Mouse (Mus musculus) olfactory bulb, adult 2 months (tissue): ENCODE measurements around the gene P4ha1. TPM values are rescaled to one million over a fixed set of nuclear protein-coding genes. Genes with fewer than 3 reads are reported as not detected.

Experiments used
- H3K27ac ChIP-seq: fragments of 200-500 bp; 2 replicates; pipeline ENCODE4 v1.5.1; 2012; ENCODE audit warnings: low read depth, low read length; ENCODE audit not compliant: insufficient read depth
- H3K4me1 ChIP-seq: fragments of 200-500 bp; 2 replicates; pipeline ENCODE4 v1.6.1; 2012; ENCODE audit warnings: low read length; ENCODE audit not compliant: control insufficient read depth, insufficient read depth
- H3K4me3 ChIP-seq: fragments of 200-500 bp; 2 replicates; pipeline ENCODE4 v1.5.1; 2012; ENCODE audit warnings: mild to moderate bottlenecking, low read depth, low read length, moderate library complexity; ENCODE audit not compliant: insufficient read depth
- CTCF ChIP-seq: fragments of 200-500 bp; IDR thresholded peaks from 2 replicates; pipeline ENCODE4 v1.5.1; 2012; ENCODE audit warnings: low read depth, mild to moderate bottlenecking, low read length, moderate library complexity; ENCODE audit not compliant: insufficient read depth
- POLR2A ChIP-seq: fragments of 200-500 bp; IDR thresholded peaks from 2 replicates; pipeline ENCODE4 v1.6.1; 2012; ENCODE audit warnings: mild to moderate bottlenecking, low read depth, low read length, moderate library complexity; ENCODE audit not compliant: insufficient read depth
- WGBS: fragments of 180-500 bp; shearing (Covaris S2); methylation state at CpG from one replicate; pipeline ENCODE4 v1.1.7; 2018; 5-methylcytosine and 5-hydroxymethylcytosine counted together
- polyA plus RNA-seq: library from polyadenylated mRNA; stranded (reverse); fragments of >200 nt; gene quantifications from 2 replicates; pipeline ENCODE4 v1.2.4, GENCODE M21; 2012; ENCODE audit warnings: low replicate concordance; ENCODE audit not compliant: missing spikeins, insufficient read depth, insufficient read length

Gene P4ha1
- polyA plus RNA-seq, 1 experiment, result not detected

DNA sequence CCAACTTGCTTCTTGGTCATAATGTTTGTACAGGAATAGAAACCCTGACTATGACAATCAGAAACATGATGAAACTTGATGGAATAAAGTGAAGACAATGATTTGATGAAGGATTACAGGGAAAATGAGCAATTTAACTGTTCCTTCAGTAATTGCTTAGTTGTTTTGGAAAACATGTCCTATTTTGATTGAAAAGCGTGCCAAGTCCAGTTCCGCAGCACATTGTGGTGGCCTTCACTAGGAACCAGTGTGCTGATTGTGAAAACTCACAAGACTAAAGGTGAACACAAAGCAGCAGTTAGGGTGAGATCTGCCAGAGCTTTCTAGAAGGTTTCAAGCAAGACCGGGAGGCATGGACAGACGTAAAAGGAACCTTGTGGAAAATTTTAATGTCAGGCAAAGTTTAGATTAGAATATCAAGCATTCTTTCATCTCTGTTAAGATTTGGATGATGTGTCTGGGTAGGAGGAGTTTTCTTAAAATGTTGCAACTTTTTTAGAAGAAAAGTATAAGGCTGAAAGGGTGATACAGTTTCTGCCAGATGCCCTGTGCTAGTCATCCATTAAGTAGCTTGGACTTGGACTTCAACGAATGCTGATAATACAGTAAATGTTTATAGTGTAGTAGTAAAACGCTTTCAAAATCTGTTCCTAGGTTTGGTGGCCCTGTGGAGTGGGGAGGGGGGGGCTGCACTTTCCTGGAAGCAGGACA, 8.6 kb downstream of the P4ha1 start:
- H3K4me1 ChIP-seq, result peaks cover 2% of the 10 kb centered on the region; the same call in 1 of the 2 replicates
- no peak overlapping the region for H3K27ac ChIP-seq
- WGBS, result 70% methylated on average over 6 of the region's 6 CpGs
- TF ChIP-seq CTCF (no peak), POLR2A (no peak)
- H3K4me3 ChIP-seq, result no peak overlapping the region

DNA sequence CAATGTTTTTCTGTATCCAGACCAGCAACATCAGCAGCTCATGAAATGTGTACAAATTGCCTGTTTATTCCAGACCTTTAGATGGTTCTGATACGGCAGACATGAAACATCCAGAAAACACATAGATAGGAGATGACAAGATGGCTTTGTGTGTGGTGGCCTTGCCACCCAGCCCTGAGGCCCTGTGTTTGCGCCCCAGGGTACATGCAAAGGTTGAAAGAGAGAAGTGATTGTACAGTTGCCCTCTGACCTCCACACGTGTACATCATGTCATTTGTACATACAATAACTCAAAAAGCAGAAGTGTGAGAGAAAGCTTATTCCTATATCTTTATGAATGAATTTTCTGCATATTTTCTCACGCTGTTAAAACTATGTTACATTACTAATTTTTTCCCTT, 10.3 kb downstream of the P4ha1 start:
- Histone ChIP-seq H3K4me3 (no peak overlapping the region), H3K4me1 (peaks cover 2% of the 10 kb centered on the region; the same call in 1 of the 2 replicates), H3K27ac (no peak overlapping the region)
- WGBS, result 93% methylated on average over 4 of the region's 4 CpGs
- no peak for TF ChIP-seq POLR2A
- no peak for TF ChIP-seq CTCF

DNA sequence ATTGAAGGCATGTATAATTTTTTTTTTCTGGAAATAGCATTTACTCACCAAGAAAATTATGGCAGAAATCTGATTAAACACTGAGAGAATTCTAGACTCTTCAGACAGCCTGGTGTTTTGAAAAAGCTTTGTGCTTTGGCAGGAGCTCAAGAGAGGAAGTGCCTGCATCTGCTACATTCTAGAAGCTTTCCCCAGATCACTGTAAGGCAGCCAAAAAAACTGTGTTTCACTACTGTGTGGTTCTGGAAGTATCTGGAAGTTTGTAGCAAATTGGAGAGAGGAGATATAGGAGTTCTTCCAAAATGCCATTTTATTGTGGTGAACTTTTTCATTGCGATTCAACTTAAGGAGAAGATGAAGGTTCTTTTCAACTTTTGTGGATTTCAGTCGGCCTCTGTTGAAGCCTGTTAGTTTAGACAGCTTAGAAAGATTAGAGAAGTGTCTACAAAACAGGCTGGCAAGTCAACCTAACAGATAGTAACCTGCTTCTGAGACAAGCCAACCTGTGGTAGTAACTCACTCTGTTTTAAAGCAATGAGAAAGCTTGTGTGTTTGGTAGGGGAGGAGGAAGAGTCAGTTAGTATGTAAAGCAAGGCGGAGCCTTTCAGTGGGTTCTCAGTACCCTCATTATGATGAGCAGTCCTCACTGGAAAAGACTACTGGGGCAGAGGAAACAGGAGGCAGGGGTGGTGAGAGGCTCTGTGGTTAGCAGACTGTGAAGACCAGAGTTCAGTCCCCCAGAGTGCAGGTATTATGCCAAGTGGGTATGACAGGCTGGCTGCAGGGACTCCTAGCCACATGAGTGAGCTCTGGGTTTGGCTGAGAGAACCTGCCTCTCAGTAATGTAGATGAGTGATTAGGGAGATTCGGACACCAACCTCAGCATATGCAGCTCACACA, 12.1 kb downstream of the P4ha1 start:
- no peak overlapping the region for H3K27ac ChIP-seq
- TF ChIP-seq CTCF (no peak), POLR2A (no peak)
- no peak overlapping the region for H3K4me3 ChIP-seq
- H3K4me1 ChIP-seq, result peaks cover 2% of the 10 kb centered on the region; the same call in 1 of the 2 replicates
- 58% methylated on average over 4 of the region's 4 CpGs for whole genome bisulfite sequencing

DNA sequence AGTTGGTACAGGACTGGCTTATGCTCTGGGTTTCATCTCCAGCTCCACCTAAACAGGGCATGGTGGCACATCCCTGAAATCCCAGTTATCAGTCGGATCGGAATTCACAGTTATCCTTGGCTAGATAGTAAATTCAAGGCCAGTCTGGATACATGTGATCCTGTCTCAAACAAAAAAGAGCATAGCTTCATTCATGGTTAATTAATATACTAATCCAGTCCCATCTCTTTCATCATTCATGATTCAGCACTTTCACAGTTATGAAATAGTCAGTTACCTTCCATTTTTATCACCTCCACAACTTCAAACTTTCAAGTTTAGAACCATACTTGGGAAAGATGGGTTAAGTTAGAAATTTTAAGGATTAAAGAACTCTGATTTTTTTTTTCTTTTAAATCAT, 13.0 kb downstream of the P4ha1 start:
- WGBS, result 90% methylated on average over 2 of the region's 2 CpGs
- peaks cover 2% of the 10 kb centered on the region; the same call in 1 of the 2 replicates for H3K4me1 ChIP-seq
- TF ChIP-seq CTCF, result no peak
- TF ChIP-seq POLR2A, result no peak
- H3K4me3 ChIP-seq, result no peak overlapping the region
- no peak overlapping the region for H3K27ac ChIP-seq

DNA sequence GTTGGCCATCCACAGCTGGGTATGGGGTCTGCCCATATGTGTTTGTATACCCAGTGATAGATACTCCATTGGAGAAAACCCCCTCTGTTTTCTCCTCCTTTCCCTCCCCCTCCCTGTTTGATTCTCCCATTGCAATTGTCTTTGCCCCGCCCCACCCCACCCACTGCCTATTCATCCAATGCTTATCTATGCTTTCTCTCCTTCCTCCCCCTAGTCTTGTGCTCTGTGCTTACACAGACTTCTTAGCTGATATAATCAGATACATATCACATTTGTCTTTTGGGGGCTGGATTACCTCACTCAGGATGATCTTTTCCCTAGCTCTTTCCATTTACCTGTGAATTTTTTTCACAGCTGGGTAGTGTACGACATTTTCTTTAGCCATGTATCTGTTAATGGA, 23.5 kb downstream of the P4ha1 start:
- WGBS, result 98% methylated on average over 2 of the region's 2 CpGs
- TF ChIP-seq CTCF, result no peak
- TF ChIP-seq POLR2A, result no peak
- no peak overlapping the region for H3K27ac ChIP-seq

DNA sequence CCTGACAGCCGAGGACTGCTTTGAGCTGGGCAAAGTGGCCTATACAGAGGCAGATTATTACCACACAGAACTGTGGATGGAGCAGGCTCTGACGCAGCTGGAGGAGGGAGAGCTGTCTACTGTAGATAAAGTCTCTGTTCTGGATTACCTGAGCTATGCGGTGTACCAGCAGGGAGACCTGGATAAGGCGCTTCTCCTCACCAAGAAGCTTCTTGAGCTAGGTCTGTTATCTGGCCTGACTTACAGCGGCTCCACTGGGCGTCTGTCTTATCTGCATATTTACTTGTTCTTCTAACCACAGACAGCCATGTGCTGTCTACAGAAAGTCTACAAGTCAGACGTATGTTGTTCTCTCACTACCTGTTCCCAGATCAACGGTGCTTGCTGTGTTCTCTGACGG, 25.1 kb downstream of the P4ha1 start:
- Histone ChIP-seq H3K27ac (no peak overlapping the region), H3K4me3 (no peak overlapping the region), H3K4me1 (no peaks in the 10 kb centered on the region)
- TF ChIP-seq POLR2A (no peak), CTCF (no peak)
- 92% methylated on average over 9 of the region's 9 CpGs for WGBS

More for the DNA sequence above, 23.5 kb downstream of the P4ha1 start:
- no peaks in the 10 kb centered on the region for H3K4me1 ChIP-seq
- H3K4me3 ChIP-seq, result no peak overlapping the region

DNA sequence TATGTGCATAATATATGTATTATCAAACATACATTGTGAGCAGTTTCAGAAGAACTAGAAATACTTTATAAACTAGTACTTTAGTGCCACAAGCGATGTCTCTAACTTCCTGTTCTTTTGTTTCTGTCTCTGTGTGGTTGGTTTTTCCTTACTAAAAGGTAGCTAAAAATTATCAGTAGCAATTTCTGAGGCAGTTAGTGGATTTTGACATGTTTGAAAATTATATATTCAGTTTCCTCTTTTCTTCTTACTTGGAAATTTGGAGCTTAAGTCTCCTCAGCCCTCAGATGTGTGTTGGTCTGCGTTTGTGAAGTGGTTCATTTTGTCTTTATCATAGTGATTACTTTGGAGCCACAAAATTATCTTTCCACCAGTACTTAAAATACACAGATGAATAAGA, 26.4 kb downstream of the P4ha1 start:
- H3K4me1 ChIP-seq, result no peaks in the 10 kb centered on the region
- TF ChIP-seq POLR2A, result no peak
- no peak for TF ChIP-seq CTCF
- no peak overlapping the region for H3K27ac ChIP-seq
- 71% methylated on average over 2 of the region's 2 CpGs for WGBS
- H3K4me3 ChIP-seq, result no peak overlapping the region

DNA sequence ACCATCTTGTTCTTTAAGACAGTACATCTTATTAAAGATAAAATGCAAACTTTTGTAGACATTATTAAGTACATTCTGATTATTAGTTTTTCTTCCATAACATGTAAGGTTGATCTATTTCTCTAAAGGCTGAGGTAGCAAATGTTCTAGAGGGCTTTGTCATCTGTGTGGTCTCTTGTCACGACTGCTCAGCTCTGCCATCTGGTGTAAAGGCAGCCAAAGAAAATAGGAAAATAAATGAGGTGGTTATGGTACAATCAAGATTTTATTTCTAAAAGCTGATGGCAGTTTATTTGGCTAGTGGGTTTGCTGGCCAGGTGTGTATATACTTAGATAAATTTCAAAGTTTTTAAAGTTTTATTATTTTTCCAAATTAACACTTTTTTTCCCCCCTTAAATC, 30.0 kb downstream of the P4ha1 start:
- Histone ChIP-seq H3K4me3 (no peak overlapping the region), H3K4me1 (no peaks in the 10 kb centered on the region), H3K27ac (no peak overlapping the region)
- WGBS, result 31% methylated on average over 1 of the region's 1 CpGs
- TF ChIP-seq CTCF (no peak), POLR2A (no peak)

DNA sequence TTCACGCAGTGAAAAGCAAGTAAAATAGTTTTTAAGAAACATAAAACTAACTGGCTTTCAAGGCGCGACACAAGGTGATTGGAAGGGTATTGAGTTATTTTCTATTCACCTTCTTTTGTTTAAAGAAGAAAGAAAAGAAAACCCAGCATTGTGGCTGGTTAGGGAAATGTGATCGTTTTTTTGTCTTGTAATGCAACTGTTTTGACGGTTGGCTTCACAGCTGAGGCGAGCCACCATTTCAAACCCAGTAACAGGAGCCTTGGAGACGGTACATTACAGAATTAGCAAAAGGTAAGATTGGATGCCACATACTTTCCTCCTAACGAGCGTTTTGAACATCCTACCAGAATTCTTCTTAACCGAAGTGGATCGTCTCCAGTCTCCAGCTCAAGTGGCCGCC, 31.0 kb downstream of the P4ha1 start:
- TF ChIP-seq CTCF (no peak), POLR2A (no peak)
- Histone ChIP-seq H3K4me3 (no peak overlapping the region), H3K27ac (no peak overlapping the region), H3K4me1 (no peaks in the 10 kb centered on the region)
- WGBS, result 67% methylated on average over 12 of the region's 12 CpGs
